Mouse (Mus musculus): ENCODE data around the gene Atoh8.
A peak's percentile ranks its signal among the peaks of the same experiment; 100 is the strongest.

The Atoh8 gene

DNA sequence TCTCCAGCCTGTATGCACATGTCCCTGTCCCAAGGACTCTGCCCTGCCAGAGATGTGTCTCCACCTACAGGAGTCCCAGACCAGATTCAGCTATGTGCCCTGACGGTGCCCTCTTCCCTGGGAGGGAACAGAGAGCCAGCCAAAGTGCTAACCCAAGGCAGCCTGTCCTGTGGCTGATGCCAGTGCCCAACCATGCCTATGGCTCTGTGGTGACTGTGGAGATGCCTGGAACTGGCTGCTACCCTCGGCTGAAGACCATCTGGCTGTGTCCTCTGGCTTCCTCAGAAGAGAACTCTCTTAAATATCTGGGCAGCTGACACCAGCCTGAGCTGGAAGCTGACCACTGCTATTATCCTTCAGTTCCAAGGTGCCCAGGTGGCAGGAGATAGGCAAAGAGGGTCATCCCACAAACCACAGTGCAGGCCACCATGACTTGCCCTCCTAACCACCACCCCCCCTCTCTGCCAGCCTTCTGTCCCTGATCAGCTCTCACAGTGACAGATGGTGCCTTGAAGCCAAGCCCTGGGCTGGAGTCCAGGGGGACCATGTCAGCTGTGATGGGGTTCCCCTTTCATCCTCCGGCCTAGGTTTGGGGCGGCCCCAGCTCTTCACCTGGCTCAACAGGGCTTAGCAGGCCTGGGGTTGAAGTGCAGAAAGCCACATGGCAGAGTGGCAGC is 18.7 kb upstream of the Atoh8 start:
- no peak for DNase-seq

- no peak for DNase-seq
These were observed 17.8 kb upstream of the Atoh8 start for GRCm38 (mm10) chr6:72253168-72253567.

- DNase-seq, result no peak
These were observed 17.1 kb upstream of the Atoh8 start for GRCm38 (mm10) chr6:72252433-72252832.

DNA sequence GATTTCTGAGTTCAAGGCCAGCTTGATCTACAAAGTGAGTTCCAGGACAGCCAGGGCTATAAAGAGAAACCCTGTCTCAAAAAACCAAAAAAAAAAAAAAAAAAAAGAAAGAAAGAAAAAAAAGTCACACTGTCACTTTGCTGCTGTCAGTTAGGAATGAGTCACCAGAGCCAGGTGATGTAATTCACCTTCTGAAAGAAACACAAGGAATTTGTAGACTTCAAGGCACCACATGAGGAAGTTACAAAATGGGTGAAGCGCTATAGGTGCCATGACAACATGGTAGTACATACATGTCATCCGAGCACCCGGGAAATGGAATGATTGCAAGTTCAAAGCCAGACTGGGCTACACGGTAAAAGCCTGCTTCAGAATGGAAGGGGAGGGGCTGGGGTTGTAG is 14.6 kb upstream of the Atoh8 start:
- no peak for DNase-seq

DNA sequence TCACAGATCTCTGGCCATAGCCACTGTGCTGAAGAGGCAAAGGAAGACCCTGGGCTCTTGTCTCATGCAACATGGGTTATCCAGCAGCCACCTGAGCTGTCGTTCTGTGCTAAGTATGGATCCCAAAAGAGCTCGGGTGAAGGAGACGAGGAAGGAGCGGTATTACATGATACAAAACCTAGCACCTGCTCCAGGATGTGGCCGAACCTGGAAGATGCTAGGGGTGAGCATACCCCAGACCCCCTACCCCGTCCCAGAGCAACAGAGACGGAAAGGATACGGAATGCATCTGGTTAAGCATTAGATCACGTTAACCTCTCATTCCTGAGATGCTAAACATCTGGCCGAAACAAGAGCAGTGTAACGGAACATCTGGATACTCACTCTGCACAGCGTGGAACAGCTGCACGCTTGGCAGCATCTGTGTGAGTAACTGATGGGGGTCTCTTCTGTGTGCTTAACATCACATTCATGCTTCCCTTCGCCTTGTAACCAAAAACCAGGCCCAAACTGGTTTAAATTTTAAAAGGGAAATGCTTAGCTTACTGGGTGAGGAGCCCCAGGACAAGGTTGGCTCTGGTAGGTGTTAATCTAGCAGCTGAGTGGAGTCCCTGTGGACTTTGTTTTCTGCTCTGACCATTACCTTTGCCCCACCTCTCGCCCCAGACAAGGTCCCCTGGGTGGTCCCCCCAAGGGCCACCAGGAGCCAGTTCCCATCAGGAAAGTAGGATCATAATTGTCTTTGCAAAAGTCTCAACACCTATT is 13.0 kb upstream of the Atoh8 start:
- DNase-seq, result no peak

- DNase-seq, result no peak
These were observed 10.9 kb upstream of the Atoh8 start for GRCm38 (mm10) chr6:72246303-72246702.

- DNase-seq, result no peak
These were observed 9.3 kb upstream of the Atoh8 start for GRCm38 (mm10) chr6:72244569-72245285.

DNA sequence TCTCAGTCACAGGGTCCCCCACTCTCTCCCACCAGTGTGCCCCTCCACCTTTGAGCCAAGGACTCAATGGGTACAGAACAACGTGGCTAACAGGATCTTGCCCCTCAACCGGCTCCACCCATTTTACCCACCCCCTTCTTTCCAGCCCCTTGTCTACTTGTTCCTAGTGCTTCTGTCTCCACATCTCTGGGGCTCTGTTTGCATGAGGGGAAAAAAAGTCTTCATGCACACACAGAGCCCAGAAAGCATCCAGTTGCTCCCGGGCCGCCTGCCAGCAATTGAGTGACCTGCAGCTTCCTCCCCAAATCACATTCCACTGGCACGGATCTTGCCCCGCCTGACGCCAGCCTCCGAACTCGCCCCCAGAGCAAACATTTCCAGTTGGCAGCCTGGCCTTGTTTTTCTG is 8.8 kb upstream of the Atoh8 start:
- DNase-seq, result peak; percentile 71

- no peak for DNase-seq
These were observed 7.3 kb upstream of the Atoh8 start for GRCm38 (mm10) chr6:72242532-72243320.

DNA sequence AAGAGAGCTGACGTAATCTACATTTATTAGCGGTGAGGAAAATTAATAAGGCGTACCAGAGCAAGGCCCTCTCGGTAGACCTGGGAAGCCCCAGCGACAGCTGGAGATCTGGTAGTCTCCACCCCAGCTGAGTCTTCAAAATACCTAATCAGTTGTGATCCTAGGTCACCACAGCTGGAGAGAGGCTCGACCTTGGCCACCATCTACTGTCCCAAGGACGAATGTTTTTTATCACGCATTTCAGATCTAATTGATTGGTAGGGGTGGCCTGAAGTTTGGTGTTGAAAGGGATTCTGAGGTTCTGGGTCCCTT is 6.4 kb upstream of the Atoh8 start:
- DNase-seq, result no peak

DNA sequence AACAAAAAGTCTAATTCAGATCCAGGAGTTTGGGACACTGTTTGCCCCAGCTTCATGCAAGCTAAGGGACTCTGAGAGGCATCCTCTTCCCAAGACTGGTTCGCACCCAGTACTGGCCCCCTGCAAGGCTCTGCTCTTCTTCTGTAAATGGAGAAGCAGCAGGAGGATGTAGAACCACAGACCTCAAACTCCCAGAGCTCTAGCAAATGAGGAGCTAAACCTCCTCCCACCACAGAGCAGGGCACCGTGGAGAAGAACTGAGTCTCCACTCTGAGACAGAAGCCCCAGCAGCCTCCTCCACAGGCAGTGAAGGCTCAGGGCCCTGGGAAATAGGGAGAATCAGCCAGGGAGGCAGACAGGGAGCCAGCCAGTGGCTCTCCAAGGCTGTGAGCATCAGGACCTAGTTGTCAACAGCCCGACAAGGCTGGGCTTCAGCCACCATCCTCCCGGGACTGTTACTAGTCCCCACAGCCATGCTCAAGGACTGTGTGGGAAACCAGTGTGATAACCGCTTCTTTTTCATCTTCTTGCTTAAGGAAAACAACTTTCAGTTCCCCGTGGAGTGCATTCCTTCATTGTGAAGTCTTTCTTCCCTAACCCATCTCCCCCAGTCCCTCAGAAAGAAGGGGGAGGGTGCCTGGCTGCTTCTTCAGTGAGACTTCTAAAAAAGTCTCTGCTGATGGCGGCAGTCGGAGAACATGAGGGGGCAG is 5.9 kb upstream of the Atoh8 start:
- DNase-seq, result no peak

GRCm38 (mm10) chr6:72240042-72240441 is 4.7 kb upstream of the Atoh8 start:
- DNase-seq, result no peak

- peak; percentile 85 for DNase-seq
These were observed 1.7 kb upstream of the Atoh8 start for GRCm38 (mm10) chr6:72237035-72237434.

GRCm38 (mm10) chr6:72235807-72236407 is 530 bp upstream of the Atoh8 start:
- no peak for DNase-seq

GRCm38 (mm10) chr6:72234372-72235097 is 842 bp downstream of the Atoh8 start:
- DNase-seq, result peak; percentile 27

GRCm38 (mm10) chr6:72233950-72234349 is 1.4 kb downstream of the Atoh8 start:
- no peak for DNase-seq

DNA sequence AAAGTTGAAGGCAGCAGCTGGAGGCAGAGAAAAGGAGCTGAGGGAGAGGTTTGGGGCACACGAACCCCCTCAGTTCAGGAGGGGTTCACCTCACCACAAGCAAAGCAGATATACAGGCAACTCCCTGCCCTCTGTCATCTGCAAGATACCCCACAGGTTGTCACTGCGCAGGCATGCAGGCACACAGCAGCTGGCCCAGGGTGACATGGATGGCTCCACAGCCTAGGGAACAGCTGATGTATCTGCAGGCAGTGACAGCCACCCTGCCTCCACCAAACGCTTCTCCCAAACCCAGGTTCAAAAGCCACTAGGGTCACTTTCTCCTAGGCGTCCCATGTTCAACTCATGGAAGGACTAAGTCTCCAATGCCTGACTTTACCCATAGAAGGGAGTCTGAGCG is 2.5 kb downstream of the Atoh8 start:
- DNase-seq, result no peak

DNA sequence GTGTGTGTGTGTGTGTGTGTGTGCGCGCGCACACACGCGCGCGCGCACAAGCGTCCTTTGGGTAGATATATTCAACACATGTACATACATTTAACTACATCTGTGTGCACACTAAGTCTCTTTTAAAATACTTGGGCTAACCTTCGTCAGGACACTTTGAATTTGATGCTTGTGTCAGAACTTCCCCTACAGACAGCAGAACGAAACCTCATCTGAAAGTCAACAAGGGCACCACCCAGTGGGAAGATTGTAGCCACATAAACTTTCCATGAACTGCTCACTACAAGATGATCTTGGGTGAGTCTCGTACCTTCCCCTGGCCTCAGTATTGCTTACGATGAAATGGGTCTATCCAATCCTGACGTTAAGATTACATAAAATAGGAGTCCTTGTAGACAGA is 3.0 kb downstream of the Atoh8 start:
- DNase-seq, result no peak

DNA sequence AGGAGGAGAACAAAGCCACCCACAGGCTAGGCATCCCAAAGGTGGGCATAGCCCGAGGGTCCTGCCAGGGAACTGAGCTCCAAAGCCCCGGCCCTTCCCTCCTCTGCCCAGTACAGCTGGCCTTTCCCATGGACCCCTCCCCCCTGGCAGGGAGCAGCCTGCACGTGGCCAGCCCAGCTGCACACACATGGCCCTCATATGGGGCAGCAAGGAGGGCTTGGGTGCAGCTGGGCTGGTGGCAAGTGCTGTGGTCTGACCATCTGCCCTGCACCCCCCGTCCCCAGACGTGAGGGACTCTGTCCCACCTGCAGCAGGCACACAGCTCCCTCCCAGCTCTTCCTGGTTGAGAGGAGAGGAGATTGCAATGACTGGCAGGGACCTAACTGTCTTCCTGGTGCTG is 4.5 kb downstream of the Atoh8 start:
- DNase-seq, result no peak

- no peak for DNase-seq
These were observed 7.6 kb downstream of the Atoh8 start for GRCm38 (mm10) chr6:72227665-72228265.

- no peak for DNase-seq
These were observed 8.4 kb downstream of the Atoh8 start for GRCm38 (mm10) chr6:72227011-72227410.

Data from right cerebral cortex, postnatal 14 days (tissue).